Mouse (Mus musculus): ENCODE measurements around the gene Zeb2.

DNA sequence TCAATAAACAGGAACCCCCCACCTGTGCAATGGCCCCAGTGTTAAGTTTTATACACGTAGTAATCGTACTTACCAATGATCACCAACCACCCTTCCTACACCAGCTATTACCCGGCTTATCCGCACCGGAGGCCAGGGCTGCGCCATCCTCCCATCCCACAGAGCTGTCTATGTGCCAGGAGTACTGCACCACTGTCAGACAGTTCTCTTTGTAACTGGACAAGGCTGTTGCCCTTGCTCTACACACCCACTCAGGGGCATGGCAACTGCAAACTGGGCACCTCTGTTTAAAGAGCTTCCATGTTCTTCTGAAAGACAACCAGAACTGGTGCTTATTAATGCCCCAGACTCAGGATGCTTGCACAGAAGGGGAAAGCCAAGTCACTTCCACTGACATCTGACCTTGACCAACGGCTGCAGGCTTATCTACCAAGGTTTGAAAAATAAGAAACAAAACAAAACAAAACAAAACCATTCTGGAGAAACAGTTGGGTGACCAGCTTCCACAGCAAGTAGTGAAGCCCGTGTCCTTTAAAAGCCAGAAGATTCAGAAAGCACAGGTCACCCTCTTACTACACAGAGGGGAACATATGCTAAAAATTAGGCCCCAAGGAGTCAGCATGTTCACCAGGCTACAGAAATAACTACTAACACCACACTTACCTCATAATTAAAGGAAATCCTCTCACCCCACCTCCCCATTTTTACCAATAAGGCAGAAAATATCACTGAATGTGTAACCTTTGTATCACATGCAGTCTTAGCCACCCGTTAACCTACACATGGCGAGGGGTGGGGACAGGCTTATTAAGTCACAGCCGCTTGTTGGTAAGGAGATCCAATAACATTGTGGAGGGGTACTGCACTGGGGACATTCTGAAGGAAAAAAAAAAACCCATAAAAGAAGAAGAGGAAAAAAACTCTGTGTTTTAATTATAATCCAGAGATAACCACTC lies 62.8 kb downstream of the Zeb2 start:
- no peak for TF ChIP-seq CTCF (IDR thresholded peaks at IDR 0.05; ENCODE audit: control insufficient read depth, insufficient read depth, insufficient replicate concordance, low read depth, low read length)
- TF ChIP-seq POLR2A (IDR thresholded peaks at IDR 0.05; ENCODE audit: control insufficient read depth, low read depth, low read length): no peak

Measured in testis, adult 2 months (tissue).